Mouse (Mus musculus) bone marrow, adult 2 months (tissue): ENCODE results near the gene Cep104. TPM values are rescaled to one million over a fixed set of nuclear protein-coding genes. Genes with fewer than 3 reads are reported as not detected.
A peak's percentile ranks its signal among the peaks of the same experiment; 100 is the strongest.

Source experiments
- H3K27ac ChIP-seq: fragments of 200-500 bp; 2 replicates; pipeline ENCODE4 v1.5.1; 2012; ENCODE audit warnings: low read depth, mild to moderate bottlenecking, control low read depth, inconsistent platforms, low read length; ENCODE audit not compliant: control insufficient read depth, poor library complexity, insufficient read depth
- H3K4me1 ChIP-seq: fragments of 200-500 bp; 2 replicates; pipeline ENCODE4 v1.6.1; 2011; ENCODE audit warnings: low read length; ENCODE audit not compliant: control insufficient read depth, insufficient read depth
- H3K4me3 ChIP-seq: fragments of 200-500 bp; replicated peaks from 2 replicates; pipeline ENCODE3; 2011; ENCODE audit warnings: mild to moderate bottlenecking, low read depth, low read length, control low read depth; ENCODE audit not compliant: control insufficient read depth
- CTCF ChIP-seq: fragments of 200-500 bp; IDR thresholded peaks from 2 replicates; pipeline ENCODE4 v1.5.1; 2011; ENCODE audit warnings: low read length, control low read depth; ENCODE audit not compliant: control insufficient read depth, insufficient read depth
- POLR2A ChIP-seq: fragments of 200-500 bp; IDR thresholded peaks from 2 replicates; pipeline ENCODE4 v1.6.1; 2011; ENCODE audit warnings: low read depth, mild to moderate bottlenecking, control low read depth, low read length, borderline replicate concordance; ENCODE audit not compliant: control insufficient read depth
- WGBS: fragments of 180-500 bp; shearing (Covaris S2); methylation state at CpG from one replicate; pipeline ENCODE4 v1.1.7; 2018; 5-methylcytosine and 5-hydroxymethylcytosine counted together
- polyA plus RNA-seq: library from polyadenylated mRNA; stranded (reverse); fragments of >200 nt; gene quantifications from 2 replicates; pipeline ENCODE4 v1.2.4, GENCODE M21; 2011; ENCODE audit warnings: low replicate concordance; ENCODE audit not compliant: missing spikeins, insufficient read depth, insufficient read length

Cep104 gene
- 7.9 and 11.1 TPM in 2 replicates for polyA plus RNA-seq

GRCm38 (mm10) chr4:153974431-153975291 is at the start of gene Cep104, which contains the start of gene Dffb:
Gene Cep104 (plus strand): TSS chr4:153975194.
Gene Dffb (minus strand): TSS chr4:153975126.
- Histone ChIP-seq H3K27ac (peak within 1 kb of the TSS; percentile 5; the same call in 1 of the 2 replicates), H3K4me1 (peaks cover 1% of the 10 kb centered on the region; the same call in 1 of the 2 replicates), H3K4me3 (peak within 1 kb of the TSS; percentile 83)
- under 1% methylated on average over 68 of the region's 68 CpGs for WGBS
- TF ChIP-seq CTCF (no peak), POLR2A (no peak; the same call in 1 of the 2 replicates)

GRCm38 (mm10) chr4:153928772-153929299 is 46.2 kb upstream of the Cep104 start:
- TF ChIP-seq CTCF = no peak
- TF ChIP-seq POLR2A = no peak
- H3K4me1 ChIP-seq = no peaks in the 10 kb centered on the region
- WGBS = 81% methylated on average over 11 of the region's 11 CpGs
- no peak overlapping the region for H3K27ac ChIP-seq
- no peak overlapping the region for H3K4me3 ChIP-seq

GRCm38 (mm10) chr4:153929425-153929824 is 45.6 kb upstream of the Cep104 start:
- TF ChIP-seq POLR2A (no peak), CTCF (no peak)
- H3K4me1 ChIP-seq = no peaks in the 10 kb centered on the region
- no peak overlapping the region for H3K27ac ChIP-seq
- 62% methylated on average over 10 of the region's 10 CpGs for WGBS
- no peak overlapping the region for H3K4me3 ChIP-seq

- 72% methylated on average over 4 of the region's 4 CpGs for WGBS
- no peaks in the 10 kb centered on the region for H3K4me1 ChIP-seq
- H3K4me3 ChIP-seq = no peak overlapping the region
- no peak overlapping the region for H3K27ac ChIP-seq
- no peak for TF ChIP-seq CTCF
- TF ChIP-seq POLR2A = no peak
Measured at GRCm38 (mm10) chr4:153929921-153930320, 45.1 kb upstream of the Cep104 start.

GRCm38 (mm10) chr4:153943243-153943642 is 31.8 kb upstream of the Cep104 start:
- TF ChIP-seq CTCF (peak; percentile 51; the same call in 1 of the 2 replicates), POLR2A (no peak)
- Histone ChIP-seq H3K4me3 (no peak overlapping the region), H3K4me1 (no peaks in the 10 kb centered on the region), H3K27ac (no peak overlapping the region)
- 38% methylated on average over 4 of the region's 4 CpGs for WGBS

- Histone ChIP-seq H3K4me1 (no peaks in the 10 kb centered on the region), H3K27ac (no peak overlapping the region), H3K4me3 (no peak overlapping the region)
- WGBS = 34% methylated on average over 6 of the region's 6 CpGs
- TF ChIP-seq POLR2A (no peak), CTCF (no peak)
Measured at GRCm38 (mm10) chr4:153944261-153944660, 30.7 kb upstream of the Cep104 start.

GRCm38 (mm10) chr4:153945741-153946140 is 29.3 kb upstream of the Cep104 start:
- 75% methylated on average over 6 of the region's 6 CpGs for WGBS
- no peak overlapping the region for H3K27ac ChIP-seq
- no peak for TF ChIP-seq CTCF
- no peak overlapping the region for H3K4me3 ChIP-seq
- no peaks in the 10 kb centered on the region for H3K4me1 ChIP-seq

GRCm38 (mm10) chr4:153950372-153950771 is 24.6 kb upstream of the Cep104 start:
- Histone ChIP-seq H3K4me3 (no peak overlapping the region), H3K4me1 (no peaks in the 10 kb centered on the region), H3K27ac (no peak overlapping the region)
- TF ChIP-seq CTCF = no peak
- no peak for TF ChIP-seq POLR2A
- WGBS = 61% methylated on average over 2 of the region's 2 CpGs
